Comparison of ENCODE assay signal across 21 mouse cellular contexts in genomic region chr17:5232180-5232579, GRCm38 (mm10).
A peak's percentile ranks its signal among the peaks of the same experiment; 100 is the strongest.
DNase-seq lines count a peak whose midpoint lies in the region; ATAC-seq and TF ChIP-seq lines count a peak whose summit lies in the region.
"Had no signal": no experiment of that assay in that cellular context is flagged by ENCODE, and none has a peak within 500 bp of the region (broad histone marks: within the 10 kb centered on the region; RNA-seq: fewer than 3 reads in every experiment).

No protein-coding gene starts in this region.

- H3K4me3 ChIP-seq in hindbrain, embryonic 16.5 days (ENCODE audit: low read length), result no peak overlapping the region
- H3K4me3 ChIP-seq in hindbrain, embryonic 14.5 days (replicated peaks; ENCODE audit: low read length), result no peak overlapping the region
- H3K4me3 ChIP-seq in midbrain, embryonic 13.5 days (replicated peaks), result no peak overlapping the region
- H3K4me3 ChIP-seq in midbrain, postnatal 0 days (ENCODE audit: low read depth, low read length), result no peak overlapping the region
- no peak overlapping the region for H3K4me3 ChIP-seq in limb, embryonic 14.5 days (replicated peaks; ENCODE audit: low read length)
- H3K4me3 ChIP-seq in forebrain, embryonic 13.5 days, result no peak overlapping the region
- H3K4me3 ChIP-seq: embryonic facial prominence, embryonic 12.5 days; heart, embryonic 10.5 days; heart, embryonic 15.5 days had no signal

- peaks cover 13% of the 10 kb centered on the region for H3K4me1 ChIP-seq in hindbrain, embryonic 16.5 days (ENCODE audit: control insufficient read depth, insufficient read depth, low read depth, low read length)
- peaks cover 36% of the 10 kb centered on the region for H3K4me1 ChIP-seq in hindbrain, embryonic 14.5 days (replicated peaks; ENCODE audit: control insufficient read depth, insufficient read depth, low read length)
- peaks cover 54% of the 10 kb centered on the region for H3K4me1 ChIP-seq in midbrain, embryonic 13.5 days (replicated peaks)
- peaks cover 14% of the 10 kb centered on the region for H3K4me1 ChIP-seq in midbrain, postnatal 0 days (ENCODE audit: insufficient read depth, low read length)
- H3K4me1 ChIP-seq in limb, embryonic 14.5 days (ENCODE audit: control insufficient read depth, insufficient read depth, low read length), result peaks cover 60% of the 10 kb centered on the region
- peaks cover 51% of the 10 kb centered on the region for H3K4me1 ChIP-seq in forebrain, embryonic 13.5 days

- H3K4me2 ChIP-seq in hindbrain, embryonic 16.5 days (ENCODE audit: low read length), result no peak overlapping the region
- no peak overlapping the region for H3K4me2 ChIP-seq in hindbrain, embryonic 14.5 days (replicated peaks)
- H3K4me2 ChIP-seq in midbrain, embryonic 13.5 days (replicated peaks), result no peak overlapping the region
- H3K4me2 ChIP-seq in midbrain, postnatal 0 days (ENCODE audit: low read depth, low read length, poor library complexity, severe bottlenecking), result no peak overlapping the region
- no peak overlapping the region for H3K4me2 ChIP-seq in limb, embryonic 14.5 days (replicated peaks; ENCODE audit: low read depth, low read length, severe bottlenecking)
- H3K4me2 ChIP-seq in forebrain, embryonic 13.5 days, result no peak overlapping the region
- H3K4me2 ChIP-seq: embryonic facial prominence, embryonic 12.5 days; heart, embryonic 15.5 days had no signal

- DNase-seq in hindbrain, embryonic 14.5 days (ENCODE audit: low spot score), result no peak
- no peak for DNase-seq in midbrain, postnatal 0 days (ENCODE audit: low spot score)
- no peak for DNase-seq in limb, embryonic 14.5 days (ENCODE audit: low spot score)
- DNase-seq in left cerebral cortex, postnatal 25 days (ENCODE audit: low spot score in 2 of 2), result no peak
- DNase-seq: adrenal gland, adult 8-10 months; adrenal gland, postnatal 36 days; B cell, adult 2 months; cerebellum, adult 11 months; cerebellum, adult 9-10 months; gastrocnemius, postnatal 10 days; heart, adult 18-20 months; heart, postnatal 14 days had no signal

- H3K27me3 ChIP-seq in hindbrain, embryonic 16.5 days (replicated peaks; ENCODE audit: control insufficient read depth, insufficient read depth, low read length), result no peaks in the 10 kb centered on the region
- H3K27me3 ChIP-seq in hindbrain, embryonic 14.5 days (ENCODE audit: control insufficient read depth, insufficient read depth, low read length), result no peaks in the 10 kb centered on the region
- no peaks in the 10 kb centered on the region for H3K27me3 ChIP-seq in midbrain, embryonic 13.5 days
- H3K27me3 ChIP-seq in midbrain, postnatal 0 days (ENCODE audit: insufficient read depth, low read length), result no peaks in the 10 kb centered on the region
- H3K27me3 ChIP-seq in limb, embryonic 14.5 days (ENCODE audit: control insufficient read depth, insufficient read depth, low read length), result no peaks in the 10 kb centered on the region
- no peaks in the 10 kb centered on the region for H3K27me3 ChIP-seq in forebrain, embryonic 13.5 days
- H3K27me3 ChIP-seq: embryonic facial prominence, embryonic 12.5 days; heart, embryonic 15.5 days had no signal

- no peak for TF ChIP-seq POLR2A in limb, embryonic 14.5 days (IDR thresholded peaks at IDR 0.05; ENCODE audit: borderline replicate concordance, extremely low read depth, insufficient read depth, insufficient read length)

- TF ChIP-seq CTCF in midbrain, postnatal 0 days (IDR thresholded peaks at IDR 0.05), result no peak

- no peaks in the 10 kb centered on the region for H3K36me3 ChIP-seq in hindbrain, embryonic 16.5 days (ENCODE audit: control insufficient read depth, insufficient read depth, low read length)
- no peaks in the 10 kb centered on the region for H3K36me3 ChIP-seq in hindbrain, embryonic 14.5 days (replicated peaks; ENCODE audit: control insufficient read depth, insufficient read depth)
- H3K36me3 ChIP-seq in midbrain, embryonic 13.5 days, result no peaks in the 10 kb centered on the region
- 0 out of 2 replicates have a peak, but pooled peaks cover 3% of the 10 kb centered on the region for H3K36me3 ChIP-seq in midbrain, postnatal 0 days (ENCODE audit: insufficient read depth, low read length)
- no peaks in the 10 kb centered on the region for H3K36me3 ChIP-seq in limb, embryonic 14.5 days (ENCODE audit: control insufficient read depth, insufficient read depth, low read length)
- H3K36me3 ChIP-seq in forebrain, embryonic 13.5 days (ENCODE audit: poor library complexity, severe bottlenecking), result no peaks in the 10 kb centered on the region
- H3K36me3 ChIP-seq: embryonic facial prominence, embryonic 12.5 days; heart, embryonic 10.5 days; heart, embryonic 15.5 days had no signal

- H3K27ac ChIP-seq in hindbrain, embryonic 16.5 days (ENCODE audit: low read depth, low read length), result no peak overlapping the region
- no peak overlapping the region for H3K27ac ChIP-seq in hindbrain, embryonic 14.5 days
- H3K27ac ChIP-seq in midbrain, embryonic 13.5 days, result no peak overlapping the region
- no peak overlapping the region for H3K27ac ChIP-seq in midbrain, postnatal 0 days (ENCODE audit: low read depth, low read length)
- H3K27ac ChIP-seq in limb, embryonic 14.5 days (replicated peaks; ENCODE audit: low read depth, low read length), result 0 out of 2 replicates have a peak overlapping the region, but pooled peaks have one; percentile 7
- H3K27ac ChIP-seq in forebrain, embryonic 13.5 days, result no peak overlapping the region
- H3K27ac ChIP-seq: embryonic facial prominence, embryonic 12.5 days; heart, embryonic 10.5 days; heart, embryonic 15.5 days had no signal

- intact Hi-C loops in left cerebral cortex, postnatal 25 days (cut with DNase I), result no loop called here

- no peaks in the 10 kb centered on the region for H3K9me3 ChIP-seq in hindbrain, embryonic 16.5 days (ENCODE audit: control insufficient read depth, low read length)
- no peaks in the 10 kb centered on the region for H3K9me3 ChIP-seq in hindbrain, embryonic 14.5 days (ENCODE audit: control insufficient read depth, low read length)
- no peaks in the 10 kb centered on the region for H3K9me3 ChIP-seq in midbrain, embryonic 13.5 days
- no peaks in the 10 kb centered on the region for H3K9me3 ChIP-seq in midbrain, postnatal 0 days (ENCODE audit: low read length)
- no peaks in the 10 kb centered on the region for H3K9me3 ChIP-seq in limb, embryonic 14.5 days (ENCODE audit: control insufficient read depth, low read length)
- no peaks in the 10 kb centered on the region for H3K9me3 ChIP-seq in forebrain, embryonic 13.5 days (replicated peaks)
- H3K9me3 ChIP-seq: embryonic facial prominence, embryonic 12.5 days; G1E; heart, embryonic 10.5 days; heart, embryonic 15.5 days had no signal

- H3K9ac ChIP-seq in hindbrain, embryonic 16.5 days (ENCODE audit: low read depth, low read length), result no peak overlapping the region
- H3K9ac ChIP-seq in hindbrain, embryonic 14.5 days, result no peak overlapping the region
- H3K9ac ChIP-seq in midbrain, embryonic 13.5 days (replicated peaks), result 0 out of 2 replicates have a peak overlapping the region, but pooled peaks have one; percentile 16
- H3K9ac ChIP-seq in midbrain, postnatal 0 days (replicated peaks; ENCODE audit: low read length, poor library complexity, severe bottlenecking), result no peak overlapping the region
- no peak overlapping the region for H3K9ac ChIP-seq in limb, embryonic 14.5 days (ENCODE audit: low read depth, low read length, severe bottlenecking)
- no peak overlapping the region for H3K9ac ChIP-seq in forebrain, embryonic 13.5 days
- H3K9ac ChIP-seq: embryonic facial prominence, embryonic 12.5 days; heart, embryonic 15.5 days had no signal

- 0 out of 2 replicates have a peak, but pooled peaks have one; percentile 5 for ATAC-seq in hindbrain, embryonic 16.5 days
- no peak for ATAC-seq in hindbrain, embryonic 14.5 days (ENCODE audit: low FRiP score)
- ATAC-seq in midbrain, embryonic 13.5 days, result no peak
- ATAC-seq in midbrain, postnatal 0 days (ENCODE audit: low FRiP score), result no peak
- ATAC-seq in limb, embryonic 14.5 days (ENCODE audit: low FRiP score, low read depth), result no peak
- no peak for ATAC-seq in forebrain, embryonic 13.5 days
- ATAC-seq: CD4-positive, CD25-positive, alpha-beta regulatory T cell, adult 4 months; forebrain, embryonic 16.5 days had no signal

- 63% methylated on average over 2 of the region's 2 CpGs for WGBS in hindbrain, embryonic 16.5 days
- 53% methylated on average over 2 of the region's 2 CpGs for WGBS in hindbrain, embryonic 14.5 days
- 67% methylated on average over 2 of the region's 2 CpGs for WGBS in midbrain, embryonic 13.5 days
- WGBS in midbrain, postnatal 0 days, result 51% methylated on average over 2 of the region's 2 CpGs
- 36% methylated on average over 2 of the region's 2 CpGs for WGBS in limb, embryonic 14.5 days
- WGBS in forebrain, embryonic 13.5 days, result 74% methylated on average over 2 of the region's 2 CpGs
